Mouse (Mus musculus) gastrocnemius, adult 8-10 months (tissue): ENCODE results near the gene Kif1b. TPM values are rescaled to one million over a fixed set of nuclear protein-coding genes. Genes with fewer than 3 reads are reported as not detected.
"Not testable (repeated sequence)": the region's sequence is repeated elsewhere in the genome, so short reads cannot be mapped to it uniquely, and the experiment has no call there.

ENCODE experiments used
- DNase-seq, 2 experiments: peaks; one replicate each; pipeline ENCODE4 v3.0.0; 2022; ENCODE audit warnings: low spot score in 2 of 2
- total RNA-seq, 4 experiments: library from RNA; stranded (reverse); gene quantifications; 2 replicates each; pipeline ENCODE4 v1.2.4; 2022

Gene Kif1b
- total RNA-seq, 4 experiments from 2014 or later = 281 to 318 (median 297) TPM

- DNase-seq = no peak
These were observed 34.4 kb downstream of the Kif1b start for GRCm38 (mm10) chr4:149273128-149273527.

- DNase-seq = no peak
These were observed 37.0 kb downstream of the Kif1b start for GRCm38 (mm10) chr4:149270541-149270940.

GRCm38 (mm10) chr4:149269026-149269425, 38.5 kb downstream of the Kif1b start:
- no peak for DNase-seq

- DNase-seq = no peak
These were observed 42.6 kb downstream of the Kif1b start for GRCm38 (mm10) chr4:149264895-149265294.

- no peak for DNase-seq
These were observed 44.3 kb downstream of the Kif1b start for GRCm38 (mm10) chr4:149263218-149263617.

- no peak for DNase-seq
These were observed 46.0 kb downstream of the Kif1b start for GRCm38 (mm10) chr4:149261466-149261865.

- no peak for DNase-seq
These were observed 46.6 kb downstream of the Kif1b start for GRCm38 (mm10) chr4:149260911-149261310.

- DNase-seq = no peak
These were observed 48.0 kb downstream of the Kif1b start for GRCm38 (mm10) chr4:149259391-149260094.

GRCm38 (mm10) chr4:149258926-149259325, 48.6 kb downstream of the Kif1b start:
- DNase-seq = no peak

- no peak for DNase-seq
These were observed 50.8 kb downstream of the Kif1b start for GRCm38 (mm10) chr4:149256511-149257300.

- DNase-seq = no peak
These were observed 51.9 kb downstream of the Kif1b start for GRCm38 (mm10) chr4:149255277-149256270.

- DNase-seq = no peak
These were observed 52.7 kb downstream of the Kif1b start for GRCm38 (mm10) chr4:149254827-149255226.

GRCm38 (mm10) chr4:149249311-149249710, 58.2 kb downstream of the Kif1b start:
- DNase-seq = no peak

- DNase-seq = no peak
These were observed 59.7 kb downstream of the Kif1b start for GRCm38 (mm10) chr4:149247772-149248171.

- no peak for DNase-seq
These were observed 60.3 kb downstream of the Kif1b start for GRCm38 (mm10) chr4:149247156-149247633.

- no peak for DNase-seq
These were observed 60.8 kb downstream of the Kif1b start for GRCm38 (mm10) chr4:149246578-149247155.

- DNase-seq = no peak
These were observed 70.5 kb downstream of the Kif1b start for GRCm38 (mm10) chr4:149237011-149237410.

GRCm38 (mm10) chr4:149233938-149234337, 73.6 kb downstream of the Kif1b start:
- DNase-seq = no peak

GRCm38 (mm10) chr4:149228682-149229081, 78.8 kb downstream of the Kif1b start:
- not testable (repeated sequence) for DNase-seq

- DNase-seq = no peak
These were observed 79.2 kb downstream of the Kif1b start for GRCm38 (mm10) chr4:149228256-149228655.

GRCm38 (mm10) chr4:149226311-149226710, 81.2 kb downstream of the Kif1b start:
- no peak for DNase-seq
